Mouse (Mus musculus) megakaryocyte, embryonic 14.5 days (primary cell): ENCODE results near the gene Fndc8.

ENCODE experiments used
- FLI1 ChIP-seq: IDR thresholded peaks from 2 replicates; pipeline ENCODE4 v1.6.1; 2012; ENCODE audit warnings: low read length, inconsistent platforms, mixed read lengths
- GATA1 ChIP-seq: IDR thresholded peaks from 3 replicates; pipeline ENCODE4 v1.6.1; 2012; ENCODE audit warnings: mixed read lengths, low read length, inconsistent platforms, borderline replicate concordance

DNA sequence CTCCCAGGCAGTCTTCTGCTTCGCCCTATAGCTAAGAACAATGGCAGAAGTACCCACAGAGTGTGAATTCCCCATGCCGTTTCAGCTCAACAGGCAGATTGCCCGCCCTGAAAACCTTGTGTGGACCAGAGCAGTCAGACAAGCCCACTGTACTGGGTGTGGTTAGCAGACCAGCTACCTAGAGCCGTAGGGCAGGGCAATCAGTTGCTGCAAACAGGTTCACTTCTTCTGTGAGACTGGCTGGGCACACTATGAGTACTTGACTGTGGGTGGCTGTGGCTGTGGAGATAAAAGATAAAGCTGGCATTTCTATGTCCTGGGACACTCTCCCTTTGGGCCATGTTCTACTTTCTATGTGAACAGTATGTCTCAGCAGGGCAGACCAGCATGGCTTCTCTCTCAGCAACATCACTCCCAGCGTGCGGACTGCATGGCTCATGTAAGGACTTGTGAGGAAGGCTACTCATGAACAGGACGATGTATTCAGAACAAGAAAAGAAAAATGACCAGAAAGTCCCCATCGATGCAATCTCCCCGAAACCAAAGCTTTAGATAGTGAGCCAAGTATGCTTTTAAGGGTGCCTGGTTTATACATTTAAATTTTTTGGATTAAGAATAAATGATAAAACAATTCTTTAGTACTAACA is 36.5 kb upstream of the Fndc8 start:
- TF ChIP-seq GATA1 = no peak
- no peak for TF ChIP-seq FLI1
